Mouse (Mus musculus) brain, adult 2 months (tissue): Measurements from ENCODE around the gene Ccnt2.
A peak's percentile ranks its signal among the peaks of the same experiment; 100 is the strongest.
"Not testable (repeated sequence)": the region's sequence is repeated elsewhere in the genome, so short reads cannot be mapped to it uniquely, and the experiment has no call there.

Experiments
- DNase-seq: peaks from one replicate; pipeline ENCODE4 v3.0.0; 2011; ENCODE audit warnings: low read depth, low spot score

Gene Ccnt2

DNA sequence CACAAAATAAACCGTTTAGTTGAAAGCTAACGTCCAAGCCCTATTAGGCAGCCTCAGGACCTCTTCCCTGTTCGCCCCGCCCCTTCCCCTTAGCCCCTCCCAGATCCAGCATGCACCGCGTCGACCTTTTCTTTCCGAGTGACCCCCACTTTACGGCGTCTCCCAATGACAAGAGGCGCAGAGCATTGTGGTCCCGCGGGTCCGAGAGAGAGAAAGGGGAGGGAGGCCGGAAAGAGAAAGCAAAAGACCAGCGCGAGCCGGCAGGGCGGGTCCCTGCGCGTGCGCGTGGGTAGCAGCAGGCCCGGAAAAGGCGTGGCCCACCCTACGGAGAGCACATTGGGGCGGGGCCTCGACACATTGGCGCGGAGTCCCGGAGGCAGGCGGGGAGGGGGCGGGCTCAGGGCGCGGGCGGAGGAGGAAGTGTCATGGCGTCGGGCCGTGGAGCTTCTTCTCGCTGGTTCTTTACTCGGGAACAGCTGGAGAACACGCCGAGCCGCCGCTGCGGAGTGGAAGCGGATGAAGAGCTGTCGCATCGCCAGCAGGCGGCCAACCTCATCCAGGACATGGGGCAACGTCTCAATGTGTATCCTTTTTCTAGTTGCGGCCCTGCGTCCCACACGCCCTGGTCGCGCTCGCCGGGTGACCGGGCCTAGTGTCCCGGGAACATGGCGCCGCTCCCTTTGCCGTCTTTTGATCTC is at the start of gene Ccnt2:
Gene Ccnt2, plus strand, starts transcription at position 362 of the 698 bp plus-strand sequence.
- DNase-seq, result peak; percentile 100

DNA sequence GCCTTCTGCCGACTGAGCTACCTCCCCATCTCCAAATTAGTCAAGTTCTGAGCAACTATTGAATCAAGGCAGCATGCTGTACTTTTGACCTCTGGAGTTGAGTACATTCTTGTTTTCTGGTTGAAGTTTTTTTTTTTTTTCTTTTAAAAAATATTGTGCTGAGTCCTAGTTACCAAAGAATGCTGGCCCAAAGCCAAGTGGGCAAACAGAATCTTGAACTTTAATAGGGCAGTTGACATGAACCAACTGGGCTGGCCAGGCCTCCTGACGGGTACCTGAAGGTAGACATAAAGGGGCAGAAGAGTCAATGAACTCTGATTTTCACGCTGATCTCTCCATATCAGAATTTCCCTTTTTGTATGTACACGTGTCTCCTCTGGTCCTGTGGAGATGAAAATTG is 44.9 kb upstream of the Ccnt2 start, which contains the start of gene Acmsd:
Gene Acmsd, plus strand, starts transcription at position 318 of the 400 bp plus-strand sequence.
- no peak for DNase-seq

DNA sequence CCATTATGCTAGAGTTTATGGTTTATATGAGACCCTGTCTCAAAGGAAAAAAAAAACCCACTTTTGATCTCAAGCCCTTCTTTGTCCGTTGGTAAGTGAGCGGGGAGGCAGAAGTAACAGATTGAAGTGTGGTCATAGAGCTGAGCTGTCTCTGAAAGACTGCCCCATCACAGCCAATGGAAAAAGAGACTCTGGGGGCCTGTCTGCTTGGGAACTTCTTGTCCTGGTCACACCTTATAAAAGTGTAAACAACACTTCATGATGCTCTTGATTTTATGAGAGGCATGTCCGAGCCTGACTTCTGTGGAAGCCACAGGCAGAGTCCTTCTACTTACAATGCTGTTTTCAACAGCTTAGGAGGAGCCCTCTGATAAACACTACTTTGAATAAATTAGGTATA is 42.9 kb upstream of the Ccnt2 start:
- no peak for DNase-seq

DNA sequence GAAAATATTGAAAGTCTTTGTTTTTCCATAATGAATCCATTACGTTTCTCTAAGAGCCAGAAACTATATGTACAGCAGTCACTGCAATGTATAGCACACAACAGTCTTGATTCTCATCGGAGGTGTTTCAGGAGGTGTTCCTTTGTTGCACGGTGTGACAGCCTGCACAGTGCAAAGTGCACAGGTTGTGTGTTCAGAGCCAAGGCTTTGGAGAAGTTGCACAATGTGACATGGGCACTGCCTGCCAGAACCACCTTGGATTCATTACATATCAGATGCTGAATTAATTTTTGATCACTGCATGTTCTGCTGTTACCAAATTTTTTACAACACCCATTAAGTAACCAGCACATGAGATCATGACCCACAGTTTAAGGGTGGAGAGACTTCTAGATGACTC is 41.5 kb upstream of the Ccnt2 start:
- no peak for DNase-seq

DNA sequence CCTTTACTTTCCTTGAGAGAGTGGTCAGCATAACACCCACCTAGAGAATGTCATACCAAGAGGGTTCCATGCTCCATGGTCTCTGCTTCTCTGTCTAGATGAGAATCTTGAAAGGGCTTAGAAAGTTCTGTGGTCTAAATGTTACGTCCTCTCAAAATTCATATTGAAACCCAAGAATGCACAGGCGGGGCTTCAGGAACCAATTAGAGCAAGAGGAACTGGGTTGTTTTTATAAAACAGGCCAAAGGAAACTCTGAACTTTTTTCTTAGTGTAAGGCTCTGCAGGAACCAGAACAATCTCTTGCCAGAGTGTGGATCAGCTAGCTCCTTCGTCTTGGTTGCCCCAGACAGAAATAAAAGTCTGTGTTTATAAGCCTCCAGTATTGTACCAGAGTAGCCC is 41.1 kb upstream of the Ccnt2 start:
- DNase-seq, result no peak

DNA sequence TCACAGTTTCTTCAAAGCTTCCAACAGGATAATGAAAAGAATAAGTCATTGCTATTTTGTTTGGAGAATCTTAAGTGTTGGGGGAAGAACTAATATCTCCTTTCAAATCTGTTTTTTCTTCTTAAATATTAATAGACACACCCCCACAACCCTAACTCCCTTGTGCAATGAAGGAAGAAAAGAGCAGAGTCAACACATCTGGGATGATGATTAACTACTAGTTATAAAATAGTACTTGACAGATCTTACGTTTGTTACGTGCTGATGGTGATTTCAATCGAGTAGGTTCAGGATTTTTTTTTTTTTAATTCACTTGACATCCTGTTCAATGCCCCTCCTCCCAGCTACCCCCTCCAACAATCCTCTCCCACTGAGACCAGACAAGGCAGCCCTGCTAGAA is 38.6 kb upstream of the Ccnt2 start:
- no peak for DNase-seq

DNA sequence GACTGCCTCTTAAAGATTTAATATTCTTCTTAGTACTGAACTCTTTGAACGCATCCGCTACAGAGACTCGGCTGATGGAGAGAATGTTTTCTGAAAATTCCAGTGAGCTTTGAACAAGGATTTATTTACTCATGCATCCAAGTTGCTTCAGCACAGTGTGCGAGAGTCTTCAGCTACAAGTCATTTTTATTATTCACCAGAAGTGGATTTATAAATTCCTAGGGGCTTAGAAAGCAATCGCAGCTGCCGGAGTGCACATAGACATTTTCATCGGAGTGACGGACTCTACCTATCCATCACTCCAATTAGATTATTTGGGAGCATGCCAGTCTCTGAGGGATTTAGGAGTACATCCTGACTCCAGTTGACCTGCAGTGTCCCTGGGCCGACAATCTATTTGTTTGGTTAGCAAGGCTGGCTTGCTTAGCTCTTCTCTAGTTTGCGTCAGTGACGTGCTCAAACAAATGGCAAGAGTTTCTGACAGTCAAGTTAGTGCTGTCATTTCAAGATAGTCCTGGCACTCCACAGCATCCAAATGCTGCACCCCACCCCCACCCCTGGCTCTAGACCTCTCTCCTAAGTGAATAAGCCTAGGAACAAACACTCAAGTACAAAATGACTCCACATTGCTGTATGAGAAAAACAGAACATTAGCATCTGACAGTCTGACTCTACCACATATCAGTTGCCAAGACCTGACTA is 23.4 kb upstream of the Ccnt2 start:
- DNase-seq, result no peak

DNA sequence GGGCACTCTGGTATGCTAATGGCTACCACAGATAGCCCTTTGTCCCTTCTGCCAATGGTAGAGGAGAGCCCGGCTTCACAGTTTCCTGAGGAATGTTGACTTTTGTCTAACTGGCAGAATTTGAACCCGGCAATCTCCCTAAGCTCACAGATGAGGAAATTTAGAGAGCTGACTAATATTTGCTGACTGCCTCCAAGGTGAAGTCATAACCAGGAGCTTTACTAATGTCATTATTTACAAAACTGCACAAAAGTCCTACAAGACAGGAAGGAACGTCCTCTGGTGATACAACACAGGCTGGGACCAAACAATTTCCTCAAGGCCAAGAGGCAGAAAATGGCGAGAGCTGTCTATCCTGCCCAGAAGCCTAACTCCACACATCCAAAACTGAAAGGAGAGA is 18.2 kb upstream of the Ccnt2 start:
- DNase-seq, result no peak

DNA sequence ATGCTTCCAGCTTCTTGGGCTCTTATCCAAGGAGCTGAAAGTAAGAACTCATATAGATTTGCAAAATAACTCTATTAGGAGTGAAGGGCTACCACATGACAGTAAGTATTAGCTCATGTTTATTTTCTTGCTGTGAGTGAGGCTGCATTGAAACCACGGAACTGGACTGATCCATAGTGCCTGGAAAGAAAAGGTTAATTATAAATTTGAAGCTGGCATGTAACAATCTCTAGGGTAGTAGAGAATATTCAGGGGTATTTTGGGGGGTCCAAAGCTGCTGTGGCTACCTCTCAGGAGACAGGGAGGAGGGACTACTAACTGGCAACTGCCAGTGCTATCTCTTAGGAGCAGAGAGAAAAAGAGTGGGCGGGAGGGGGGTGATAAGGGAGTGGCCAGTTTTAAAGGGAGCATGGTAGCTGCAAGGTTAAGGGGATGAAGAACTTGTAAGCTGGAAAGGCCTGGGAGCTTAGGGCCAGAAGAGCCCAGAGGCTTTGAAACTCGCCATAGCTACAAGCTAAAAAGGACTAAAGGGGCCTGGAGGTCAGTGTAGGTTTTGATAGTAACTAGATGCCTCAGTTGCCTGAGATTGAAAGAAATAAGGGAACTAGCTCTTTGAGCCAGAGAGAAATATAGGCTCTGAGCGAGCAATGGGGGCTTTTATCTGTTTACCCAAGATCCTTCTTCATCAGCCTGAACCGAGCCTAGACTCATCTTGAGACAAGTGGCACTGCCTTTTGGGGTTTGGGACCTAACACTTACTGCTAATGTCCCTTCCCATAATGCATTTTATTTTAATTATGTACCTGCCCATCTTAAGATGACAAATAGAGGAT is 17.4 kb upstream of the Ccnt2 start:
- DNase-seq, result no peak

DNA sequence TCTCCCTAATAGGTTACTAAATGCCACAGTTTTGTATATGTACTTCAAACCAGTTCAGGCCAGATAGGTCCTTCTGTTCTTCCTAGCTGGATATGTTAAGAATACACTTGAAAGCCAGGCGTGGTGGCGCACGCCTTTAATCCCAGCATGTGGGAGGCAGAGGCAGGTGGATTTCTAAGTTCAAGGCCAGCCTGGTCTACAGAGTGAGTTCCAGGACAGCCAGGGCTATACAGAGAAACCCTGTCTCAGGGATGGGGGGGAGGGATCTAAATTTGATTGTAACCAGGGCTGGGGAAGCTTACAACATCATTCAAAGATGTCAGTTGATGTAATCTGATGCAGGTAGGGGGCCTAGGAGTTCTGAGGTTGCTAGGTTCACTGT is 16.8 kb upstream of the Ccnt2 start:
- DNase-seq, result not testable (repeated sequence)

DNA sequence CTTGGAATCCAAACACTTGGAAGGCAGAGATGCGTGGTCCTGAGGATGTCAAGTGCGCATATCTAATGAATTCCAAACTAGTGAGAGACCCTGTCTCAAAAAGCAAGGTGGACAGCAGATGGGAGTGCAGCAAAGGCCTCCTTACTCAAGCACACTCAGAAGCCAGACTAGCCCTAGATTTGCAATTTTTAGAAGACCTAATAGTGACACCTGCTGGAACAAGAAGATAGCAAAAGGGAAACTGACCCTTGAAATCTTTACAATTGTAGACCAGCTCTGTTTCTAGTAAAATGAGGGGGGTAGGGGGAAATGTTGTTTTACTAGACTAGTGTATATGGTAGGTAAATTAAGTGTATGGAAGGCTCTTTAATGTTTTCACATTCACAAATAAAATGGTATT is 8.5 kb upstream of the Ccnt2 start:
- DNase-seq, result peak; percentile 56

DNA sequence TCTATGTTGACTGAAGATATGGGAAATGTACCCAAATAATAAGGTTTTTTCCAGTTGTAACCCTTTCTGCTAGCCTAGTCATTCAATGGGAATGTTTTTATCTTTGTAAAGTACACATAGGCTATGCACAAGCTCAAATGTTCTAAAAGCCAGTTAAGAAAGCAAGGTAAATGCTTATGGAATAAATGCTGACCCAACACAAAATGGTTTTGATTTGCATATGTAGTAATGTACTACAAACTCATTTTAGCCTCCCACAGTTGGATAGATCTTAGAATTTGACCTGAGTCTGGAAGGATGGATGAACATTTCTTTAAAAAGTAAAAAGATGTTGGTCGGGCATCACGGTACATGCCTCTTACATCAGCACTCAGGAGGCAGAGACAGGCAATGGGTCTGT is 7.2 kb upstream of the Ccnt2 start:
- DNase-seq, result no peak

DNA sequence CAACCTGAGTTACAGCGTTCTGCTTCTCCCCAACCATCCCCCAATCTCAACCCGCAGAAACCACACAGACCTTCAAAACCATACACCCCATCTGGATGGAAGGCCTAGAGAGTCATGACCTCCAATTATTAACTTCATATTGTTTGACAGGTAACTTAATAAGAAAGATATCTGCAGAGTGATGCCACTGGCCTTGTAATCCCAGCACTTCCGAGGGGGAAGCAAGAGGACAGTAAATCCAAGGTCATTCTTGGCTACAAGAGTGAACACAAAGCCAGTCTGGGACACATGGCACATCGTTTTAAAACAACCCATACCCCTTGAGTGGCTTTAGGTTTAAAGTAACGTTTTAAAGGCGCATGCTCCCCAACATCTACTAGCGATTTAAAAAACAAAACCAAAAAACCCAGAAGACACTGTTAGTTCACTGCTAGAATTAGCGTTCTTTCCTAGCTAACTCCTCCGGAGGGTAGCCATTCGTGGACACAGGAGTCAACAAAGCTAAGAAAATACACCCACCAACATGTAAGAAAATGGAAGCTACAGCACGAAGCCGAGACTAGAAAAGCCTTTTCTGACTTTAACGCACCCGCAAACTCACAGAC is 664 bp upstream of the Ccnt2 start:
- no peak for DNase-seq

DNA sequence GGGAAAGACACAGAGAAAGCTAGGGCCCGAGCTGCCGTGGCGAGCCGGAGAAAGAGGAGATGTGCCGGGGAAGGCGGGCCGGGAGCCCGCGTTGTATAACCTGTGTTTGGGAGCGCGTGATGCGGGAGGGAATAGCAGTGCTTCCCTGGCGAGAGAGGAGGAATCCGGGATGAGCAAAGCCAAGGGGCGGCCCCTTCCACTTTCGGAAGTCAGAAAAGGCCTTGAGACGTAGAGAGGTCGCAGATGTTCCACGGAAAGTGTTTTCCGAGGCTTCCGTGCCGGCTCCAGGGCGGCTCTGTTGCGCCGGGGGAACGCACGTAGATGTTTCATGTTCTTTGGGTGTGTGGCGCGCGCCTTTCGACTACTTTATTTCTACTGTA is 527 bp downstream of the Ccnt2 start:
- DNase-seq, result peak; percentile 74

DNA sequence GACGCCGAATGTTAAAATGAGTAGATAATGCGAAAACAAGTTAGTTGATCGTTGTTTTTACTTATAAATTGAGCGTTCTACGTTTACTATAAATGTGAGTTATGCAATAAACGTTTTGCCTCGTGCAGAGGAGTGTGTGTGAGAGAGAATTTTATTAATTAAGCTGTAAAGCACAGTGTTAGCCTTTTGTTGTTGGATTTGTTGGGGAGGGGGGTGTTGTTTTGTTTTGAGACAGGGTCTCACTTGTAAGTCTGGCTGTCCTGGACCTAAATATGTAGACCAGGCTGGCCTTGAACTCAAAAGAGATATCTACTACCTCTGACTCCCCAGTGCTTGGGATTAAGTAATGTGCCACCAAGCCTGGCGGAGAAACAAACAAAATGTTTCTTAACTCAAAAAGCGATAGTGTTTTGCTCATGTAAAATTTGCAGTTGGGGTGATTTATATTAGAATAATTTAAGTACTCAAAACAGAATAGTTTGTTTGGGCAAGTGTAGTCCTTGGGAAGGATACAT is 1.3 kb downstream of the Ccnt2 start:
- DNase-seq, result no peak

DNA sequence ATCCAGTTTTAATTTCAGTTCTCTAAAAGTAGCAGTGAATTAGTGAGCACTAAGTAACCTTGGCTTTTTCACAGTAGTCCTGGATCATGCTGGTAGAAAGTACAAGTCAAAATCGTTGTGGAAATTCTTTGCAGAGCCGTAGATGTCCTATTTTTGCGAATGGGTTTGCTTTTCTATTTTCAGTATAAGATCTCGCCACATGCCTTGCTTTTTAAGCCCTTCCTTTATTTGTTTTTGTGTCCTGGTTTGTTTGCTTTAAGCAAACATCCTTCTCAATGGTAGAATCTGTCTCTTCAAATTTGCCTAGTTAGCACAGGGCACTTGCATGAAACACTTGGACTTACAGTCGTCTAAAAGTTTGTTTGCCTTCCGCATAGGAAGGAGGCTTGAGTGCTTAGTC is 2.3 kb downstream of the Ccnt2 start:
- DNase-seq, result no peak

DNA sequence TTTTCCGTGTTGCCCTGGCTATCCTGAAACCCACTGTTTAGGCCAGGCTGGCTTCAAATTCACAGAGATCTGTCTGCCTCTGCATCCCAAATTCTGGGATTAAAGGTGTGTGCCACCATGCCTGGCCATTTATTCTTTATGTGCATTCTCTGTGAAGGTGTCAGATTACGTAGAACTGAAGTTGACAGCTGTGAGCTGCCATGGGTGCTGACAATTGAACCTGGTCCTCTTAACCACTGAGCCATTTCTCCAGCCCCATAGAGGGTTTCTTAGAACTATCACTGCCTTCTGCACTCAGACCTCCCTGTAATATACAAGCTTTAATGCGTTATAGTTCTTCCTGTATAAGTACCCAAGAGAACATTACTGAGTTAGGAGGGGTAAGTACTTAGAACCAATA is 4.6 kb downstream of the Ccnt2 start:
- DNase-seq, result no peak

DNA sequence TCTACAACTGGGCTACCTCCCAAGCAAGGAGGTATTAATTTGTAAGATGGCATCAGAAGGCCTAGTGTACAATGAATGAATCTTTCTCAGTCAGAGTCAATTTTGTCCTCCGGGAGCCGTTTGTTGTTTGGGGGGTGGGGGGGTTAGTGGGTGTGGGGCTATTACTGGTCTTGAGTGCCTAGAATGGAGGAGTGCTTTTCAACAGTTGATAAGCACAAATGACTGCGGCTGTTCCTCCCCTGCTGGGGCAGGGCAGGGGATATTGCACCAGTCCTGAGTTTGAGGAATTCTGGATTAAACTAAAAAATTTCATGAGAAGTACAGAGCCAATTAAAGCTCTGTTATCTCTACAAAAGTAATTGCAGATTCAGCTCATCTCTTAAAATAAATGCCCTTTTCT is 6.2 kb downstream of the Ccnt2 start:
- DNase-seq, result no peak

DNA sequence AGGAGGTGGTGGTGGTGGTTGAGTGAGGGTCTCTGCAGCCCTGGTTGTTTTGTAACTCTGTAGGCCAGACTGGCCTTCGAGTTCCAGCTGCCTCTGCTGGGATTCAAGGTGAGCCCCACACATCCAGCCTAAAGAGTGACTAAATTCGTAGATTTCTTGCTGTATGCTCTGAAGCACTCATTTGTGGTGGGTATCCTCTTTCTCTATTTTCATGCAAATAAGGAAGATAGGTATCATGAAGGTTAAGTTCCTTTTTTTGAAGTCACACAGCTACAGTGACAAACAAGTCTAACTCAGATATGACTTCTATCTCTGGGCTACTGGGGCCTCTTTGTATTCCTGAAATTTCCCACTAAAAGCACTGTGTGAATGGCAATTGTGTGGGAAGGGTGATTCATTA is 6.9 kb downstream of the Ccnt2 start:
- peak; percentile 36 for DNase-seq

DNA sequence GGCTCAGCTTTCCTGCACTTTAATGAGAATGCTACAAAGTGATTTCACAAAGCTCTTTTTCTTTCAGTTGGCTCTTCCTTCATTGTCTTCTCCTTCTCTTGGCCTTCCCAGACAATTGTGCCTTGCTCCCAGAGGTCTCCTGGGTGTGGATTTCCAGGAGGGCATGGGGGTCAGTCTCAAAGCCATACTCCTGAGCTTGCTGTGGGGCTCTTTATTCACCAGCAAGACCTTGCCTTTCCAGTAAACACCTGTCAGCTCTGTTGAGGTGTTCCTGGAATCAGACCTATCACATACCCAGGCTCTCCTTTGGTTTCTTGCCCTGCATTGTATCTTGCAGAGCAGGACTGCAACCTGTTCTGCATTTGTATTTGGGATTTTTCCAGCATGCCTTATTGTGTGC is 9.9 kb downstream of the Ccnt2 start:
- DNase-seq, result no peak

DNA sequence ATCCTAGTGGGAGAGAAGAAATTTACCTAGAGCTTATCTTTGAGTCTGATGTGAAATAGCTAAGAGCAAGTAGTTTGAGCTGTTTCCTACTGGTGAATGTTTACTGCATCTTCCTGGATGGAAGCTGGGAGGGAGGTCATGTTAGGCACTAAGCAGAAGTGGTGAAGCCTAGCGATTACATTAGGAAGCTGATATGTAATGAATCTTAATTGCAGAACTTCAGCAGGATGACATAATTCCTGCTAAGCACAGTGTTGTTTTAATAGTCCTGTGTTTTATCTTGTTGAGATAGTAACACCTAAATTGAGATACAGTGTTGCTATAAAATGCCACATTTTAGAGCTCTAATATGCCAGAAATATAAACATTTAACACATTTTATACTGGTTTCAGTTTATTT is 11.9 kb downstream of the Ccnt2 start:
- no peak for DNase-seq

DNA sequence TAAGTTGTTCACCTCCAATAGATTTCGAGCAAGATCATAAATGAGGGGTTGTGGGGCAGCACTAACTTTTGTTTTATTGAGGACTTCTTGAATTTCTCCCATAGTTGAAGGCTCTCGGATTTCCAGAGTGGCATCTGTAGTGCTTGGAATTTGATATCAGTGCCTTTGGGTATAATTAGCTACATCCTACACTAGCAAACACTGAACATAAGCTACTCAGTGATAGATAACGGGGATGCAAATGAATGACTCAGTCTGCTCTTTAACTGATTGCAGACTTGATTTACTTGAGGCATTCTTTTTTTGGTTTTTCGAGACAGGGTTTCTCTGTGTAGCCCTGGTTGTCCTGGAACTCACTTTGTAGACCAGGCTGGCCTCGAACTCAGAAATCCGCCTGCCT is 15.0 kb downstream of the Ccnt2 start:
- DNase-seq, result peak; percentile 21
